ENCODE assay signal across 9 mouse cellular contexts in genomic region chr2:32582830-32583799, GRCm38 (mm10). TPM values are rescaled to one million over a fixed set of nuclear protein-coding genes. Genes with fewer than 3 reads are reported as not detected.
A peak's percentile ranks its signal among the peaks of the same experiment; 100 is the strongest.
DNase-seq lines count a peak whose midpoint lies in the region; ATAC-seq and TF ChIP-seq lines count a peak whose summit lies in the region.
"Had no signal": no experiment of that assay in that cellular context is flagged by ENCODE, and none has a peak within 500 bp of the region (broad histone marks: within the 10 kb centered on the region; RNA-seq: fewer than 3 reads in every experiment).

No protein-coding gene starts in this region.

- peak overlapping the region; percentile 58 for H3K4me2 ChIP-seq in forebrain, embryonic 16.5 days (ENCODE audit: low read length)
- peak overlapping the region; percentile 42 for H3K4me2 ChIP-seq in neural tube, embryonic 14.5 days (ENCODE audit: low read depth, low read length)

- 15% methylated on average over 37 of the region's 37 CpGs for WGBS in cerebellum, adult 2 months
- 13% methylated on average over 37 of the region's 37 CpGs for WGBS in forebrain, embryonic 16.5 days
- WGBS in neural tube, embryonic 14.5 days = 15% methylated on average over 37 of the region's 37 CpGs

- H3K4me3 ChIP-seq in cerebellum, adult 2 months (replicated peaks; ENCODE audit: insufficient read depth, low read depth, low read length) = peak overlapping the region; percentile 57
- peak overlapping the region; percentile 37 for H3K4me3 ChIP-seq in forebrain, embryonic 16.5 days (replicated peaks; ENCODE audit: low read length)
- peak overlapping the region; percentile 9; the same call in 1 of the 2 replicates for H3K4me3 ChIP-seq in neural tube, embryonic 14.5 days (ENCODE audit: low read depth, low read length)

- intact Hi-C loops in heart, postnatal 25 days (cut with DNase I) = loop anchor here (1.0 to 5.0 kb wide), 3 partner anchors 19 to 106 kb away; no protein-coding TSS in a partner anchor

- no peaks in the 10 kb centered on the region for H3K27me3 ChIP-seq in cerebellum, adult 2 months (ENCODE audit: control insufficient read depth, insufficient read depth, low read length)
- H3K27me3 ChIP-seq in forebrain, embryonic 16.5 days (replicated peaks; ENCODE audit: control insufficient read depth, insufficient read depth, low read length) = 0 out of 2 replicates have a peak, but pooled peaks cover 8% of the 10 kb centered on the region
- H3K27me3 ChIP-seq in neural tube, embryonic 14.5 days (ENCODE audit: control insufficient read depth, insufficient read depth, low read length) = no peaks in the 10 kb centered on the region

- H3K9ac ChIP-seq in forebrain, embryonic 16.5 days (replicated peaks; ENCODE audit: low read depth, low read length) = peak overlapping the region; percentile 47
- no peak overlapping the region for H3K9ac ChIP-seq in neural tube, embryonic 14.5 days (replicated peaks; ENCODE audit: low read depth, low read length)

- H3K27ac ChIP-seq in cerebellum, adult 2 months (ENCODE audit: insufficient read depth, low read length) = no peak overlapping the region
- no peak overlapping the region for H3K27ac ChIP-seq in forebrain, embryonic 16.5 days (ENCODE audit: low read length)
- no peak overlapping the region for H3K27ac ChIP-seq in neural tube, embryonic 14.5 days (ENCODE audit: low read depth, low read length)
- H3K27ac ChIP-seq: macrophage had no signal

- H3K36me3 ChIP-seq in forebrain, embryonic 16.5 days (ENCODE audit: control insufficient read depth, insufficient read depth) = no peaks in the 10 kb centered on the region
- H3K36me3 ChIP-seq in neural tube, embryonic 14.5 days (ENCODE audit: control insufficient read depth, insufficient read depth, low read length) = no peaks in the 10 kb centered on the region

- peak; percentile 84 for DNase-seq in MEL-GATA-1-ER (ENCODE audit: extremely low read depth, low read depth)
- DNase-seq in cerebellum, adult 2 months = peak; percentile 85 to 88
- DNase-seq in heart, postnatal 25 days (ENCODE audit: low spot score) = peak; percentile 66
- peak; percentile 91 for DNase-seq in layer of hippocampus, adult 11-12 months (ENCODE audit: low spot score)
- DNase-seq in lung, adult 18-20 months = peak; percentile 79 to 84
- peak; percentile 54 to 65 for DNase-seq in thymus, adult 18-20 months

- peaks cover 4% of the 10 kb centered on the region; the same call in 1 of the 2 replicates for H3K4me1 ChIP-seq in cerebellum, adult 2 months (ENCODE audit: control insufficient read depth, insufficient read depth, low read length)
- H3K4me1 ChIP-seq in forebrain, embryonic 16.5 days (replicated peaks; ENCODE audit: control insufficient read depth, insufficient read depth, low read length) = peaks cover 21% of the 10 kb centered on the region
- H3K4me1 ChIP-seq in neural tube, embryonic 14.5 days (ENCODE audit: control insufficient read depth, insufficient read depth, low read length) = peaks cover 6% of the 10 kb centered on the region; the same call in 1 of the 2 replicates

- ATAC-seq in forebrain, embryonic 16.5 days = peak; percentile 64
- peak; percentile 76; the same call in 1 of the 2 replicates for ATAC-seq in neural tube, embryonic 14.5 days (ENCODE audit: low read depth)

- H3K9me3 ChIP-seq in forebrain, embryonic 16.5 days (ENCODE audit: control insufficient read depth, low read length) = no peaks in the 10 kb centered on the region
- H3K9me3 ChIP-seq in neural tube, embryonic 14.5 days (ENCODE audit: control insufficient read depth, low read length) = no peaks in the 10 kb centered on the region

- TF ChIP-seq POLR2A in cerebellum, adult 2 months (IDR thresholded peaks at IDR 0.05; ENCODE audit: borderline replicate concordance, insufficient read depth, low read length) = no peak

- TF ChIP-seq CTCF in cerebellum, adult 2 months (IDR thresholded peaks at IDR 0.05; ENCODE audit: borderline replicate concordance, insufficient read depth, low read depth, low read length) = peak; percentile 98

RNA-seq across cellular contexts. Expression of gene St6galnac4, which starts 3.8 kb away (rescaled TPM):
- 91.4 and 101 TPM in 2 replicates for polyA plus RNA-seq in cerebellum, adult 2 months (2012; rRNA removed)
- 27.4 and 29.6 TPM in 2 replicates for polyA plus RNA-seq in forebrain, embryonic 16.5 days (2015; fragmentation: Nextera tagmentation; extraction: Ambion mirVana)
- total RNA-seq in heart, postnatal 25 days (2021) = 10 to 100 TPM; 17.7 to 21.4 TPM
- polyA plus RNA-seq in neural tube, embryonic 14.5 days (2014; fragmentation: Nextera tagmentation; extraction: Ambion mirVana) = 30.4 and 35.1 TPM in 2 replicates

RNA-seq across cellular contexts. Expression of gene 9430097D07Rik, which starts 7.6 kb away (rescaled TPM):
- polyA plus RNA-seq in cerebellum, adult 2 months (2012; rRNA removed) = 0.59 and 0.60 TPM in 2 replicates
- 0.42 and 0.60 TPM in 2 replicates for polyA plus RNA-seq in forebrain, embryonic 16.5 days (2015; fragmentation: Nextera tagmentation; extraction: Ambion mirVana)
- total RNA-seq in heart, postnatal 25 days (2021) = not detected
- polyA plus RNA-seq in neural tube, embryonic 14.5 days (2014; fragmentation: Nextera tagmentation; extraction: Ambion mirVana) = 0.98 and 1.2 TPM in 2 replicates
- polyA plus RNA-seq: macrophage had no signal

RNA-seq across cellular contexts. Expression of gene Pip5kl1, which starts 8.5 kb away (rescaled TPM):
- 25.2 and 28.4 TPM in 2 replicates for polyA plus RNA-seq in cerebellum, adult 2 months (2012; rRNA removed)
- polyA plus RNA-seq in forebrain, embryonic 16.5 days (2015; fragmentation: Nextera tagmentation; extraction: Ambion mirVana) = 3.9 and 6.8 TPM in 2 replicates
- not detected for total RNA-seq in heart, postnatal 25 days (2021)
- polyA plus RNA-seq in neural tube, embryonic 14.5 days (2014; fragmentation: Nextera tagmentation; extraction: Ambion mirVana) = 12.4 and 17.1 TPM in 2 replicates
- polyA plus RNA-seq: macrophage had no signal

RNA-seq across cellular contexts. Expression of gene Dpm2, which starts 12.5 kb away (rescaled TPM):
- 131 and 137 TPM in 2 replicates for polyA plus RNA-seq in cerebellum, adult 2 months (2012; rRNA removed)
- polyA plus RNA-seq in forebrain, embryonic 16.5 days (2015; fragmentation: Nextera tagmentation; extraction: Ambion mirVana) = 136 and 141 TPM in 2 replicates
- 10 to 100 TPM; 18.6 to 23.3 TPM for total RNA-seq in heart, postnatal 25 days (2021)
- 143 and 157 TPM in 2 replicates for polyA plus RNA-seq in neural tube, embryonic 14.5 days (2014; fragmentation: Nextera tagmentation; extraction: Ambion mirVana)

RNA-seq across cellular contexts. Expression of gene St6galnac6, which starts 16.4 kb away (rescaled TPM):
- 89.5 TPM in 2 replicates for polyA plus RNA-seq in cerebellum, adult 2 months (2012; rRNA removed)
- 18.3 and 21.6 TPM in 2 replicates for polyA plus RNA-seq in forebrain, embryonic 16.5 days (2015; fragmentation: Nextera tagmentation; extraction: Ambion mirVana)
- total RNA-seq in heart, postnatal 25 days (2021) = 100 to 1,000 TPM; 104 to 110 TPM
- polyA plus RNA-seq in neural tube, embryonic 14.5 days (2014; fragmentation: Nextera tagmentation; extraction: Ambion mirVana) = 5.2 and 5.4 TPM in 2 replicates
